Mouse (Mus musculus) spleen, adult 2 months (tissue): ENCODE measurements around the gene Dnah11. TPM values are rescaled to one million over a fixed set of nuclear protein-coding genes. Genes with fewer than 3 reads are reported as not detected.

ENCODE experiments used
- DNase-seq, 2 experiments: peaks; one replicate each; pipeline versions ENCODE4 v3.0.0 to v3.0.0-alpha.2; 2012 to 2021; ENCODE audit warnings: low spot score in 2 of 2, low read depth in 1 of 2
- H3K27ac ChIP-seq: fragments of 200-500 bp; 2 replicates; pipeline ENCODE4 v1.5.1; 2012; ENCODE audit warnings: low read length, inconsistent platforms; ENCODE audit not compliant: insufficient read depth
- H3K27me3 ChIP-seq: fragments of 200-500 bp; 2 replicates; pipeline ENCODE4 v1.6.1; 2012; ENCODE audit warnings: mild to moderate bottlenecking, moderate library complexity, low read length, inconsistent platforms; ENCODE audit not compliant: control insufficient read depth, insufficient read depth
- H3K36me3 ChIP-seq: fragments of 200-500 bp; 2 replicates; pipeline ENCODE4 v1.6.1; 2012; ENCODE audit warnings: mild to moderate bottlenecking, low read length, inconsistent platforms; ENCODE audit not compliant: control insufficient read depth, insufficient read depth
- H3K4me1 ChIP-seq: fragments of 200-500 bp; 2 replicates; pipeline ENCODE4 v1.6.1; 2011; ENCODE audit warnings: inconsistent platforms; ENCODE audit not compliant: control insufficient read depth, insufficient read depth, insufficient read length
- H3K4me3 ChIP-seq: fragments of 200-500 bp; 2 replicates; pipeline ENCODE4 v1.5.1; 2011; ENCODE audit warnings: mild to moderate bottlenecking, inconsistent platforms; ENCODE audit not compliant: insufficient read depth, insufficient read length; ENCODE audit errors: extremely low read depth
- CTCF ChIP-seq: fragments of 200-500 bp; IDR thresholded peaks from 2 replicates; pipeline ENCODE4 v1.5.1; 2011; ENCODE audit warnings: mild to moderate bottlenecking, inconsistent platforms; ENCODE audit not compliant: insufficient read depth, insufficient read length, insufficient replicate concordance; ENCODE audit errors: extremely low read depth
- POLR2A ChIP-seq: fragments of 200-500 bp; IDR thresholded peaks from 2 replicates; pipeline ENCODE4 v1.6.1; 2011; ENCODE audit warnings: low read depth, low read length, inconsistent platforms
- WGBS: fragments of 180-500 bp; shearing (Covaris S2); methylation state at CpG from one replicate; pipeline ENCODE4 v1.1.7; 2018; 5-methylcytosine and 5-hydroxymethylcytosine counted together
- polyA plus RNA-seq: library from polyadenylated mRNA; depleted of rRNA; stranded (reverse); fragments of >200 nt; gene quantifications from 2 replicates; pipeline ENCODE4 v1.2.3, GENCODE M21; 2012

Dnah11 gene
- polyA plus RNA-seq, 1 experiment: 0.01 TPM

- Histone ChIP-seq H3K4me3 (no peak overlapping the region), H3K4me1 (no peaks in the 10 kb centered on the region), H3K27ac (no peak overlapping the region), H3K36me3 (no peaks in the 10 kb centered on the region), H3K27me3 (no peaks in the 10 kb centered on the region)
- 20% methylated on average over 4 of the region's 4 CpGs for WGBS
- no peak for TF ChIP-seq CTCF
- no peak for TF ChIP-seq POLR2A
- no peak for DNase-seq
Observed at GRCm38 (mm10) chr12:118128116-118128515, 70.7 kb downstream of the Dnah11 start.

GRCm38 (mm10) chr12:118119668-118120067, 79.2 kb downstream of the Dnah11 start:
- WGBS: 97% methylated on average over 3 of the region's 3 CpGs
- TF ChIP-seq CTCF (no peak), POLR2A (no peak)
- no peaks in the 10 kb centered on the region for H3K4me1 ChIP-seq
- no peak for DNase-seq
- no peaks in the 10 kb centered on the region for H3K27me3 ChIP-seq
- no peaks in the 10 kb centered on the region for H3K36me3 ChIP-seq
- H3K4me3 ChIP-seq: no peak overlapping the region
- no peak overlapping the region for H3K27ac ChIP-seq

GRCm38 (mm10) chr12:118112599-118112998, 86.2 kb downstream of the Dnah11 start:
- 74% methylated on average over 8 of the region's 8 CpGs for WGBS
- H3K27me3 ChIP-seq: no peaks in the 10 kb centered on the region
- no peaks in the 10 kb centered on the region for H3K36me3 ChIP-seq
- no peak overlapping the region for H3K27ac ChIP-seq
- H3K4me1 ChIP-seq: no peaks in the 10 kb centered on the region
- no peak for DNase-seq
- H3K4me3 ChIP-seq: no peak overlapping the region
- TF ChIP-seq CTCF (no peak), POLR2A (no peak)

GRCm38 (mm10) chr12:118111896-118112295, 86.9 kb downstream of the Dnah11 start:
- Histone ChIP-seq H3K27me3 (no peaks in the 10 kb centered on the region), H3K4me1 (no peaks in the 10 kb centered on the region), H3K27ac (no peak overlapping the region), H3K36me3 (no peaks in the 10 kb centered on the region), H3K4me3 (no peak overlapping the region)
- DNase-seq: no peak
- no peak for TF ChIP-seq POLR2A
- TF ChIP-seq CTCF: no peak
- 30% methylated on average over 3 of the region's 3 CpGs for WGBS

- H3K27ac ChIP-seq: no peak overlapping the region
- H3K36me3 ChIP-seq: no peaks in the 10 kb centered on the region
- no peak for DNase-seq
- TF ChIP-seq POLR2A (no peak), CTCF (no peak)
- no peak overlapping the region for H3K4me3 ChIP-seq
- no peaks in the 10 kb centered on the region for H3K27me3 ChIP-seq
- WGBS: 88% methylated on average over 1 of the region's 1 CpGs
- no peaks in the 10 kb centered on the region for H3K4me1 ChIP-seq
Observed at GRCm38 (mm10) chr12:118107719-118108118, 91.1 kb downstream of the Dnah11 start.

- 90% methylated on average over 4 of the region's 4 CpGs for WGBS
- Histone ChIP-seq H3K4me3 (no peak overlapping the region), H3K27me3 (no peaks in the 10 kb centered on the region), H3K4me1 (no peaks in the 10 kb centered on the region), H3K36me3 (no peaks in the 10 kb centered on the region), H3K27ac (no peak overlapping the region)
- DNase-seq: no peak
- TF ChIP-seq POLR2A (no peak), CTCF (no peak)
Observed at GRCm38 (mm10) chr12:118104520-118104919, 94.3 kb downstream of the Dnah11 start.

- WGBS: 83% methylated on average over 5 of the region's 5 CpGs
- H3K4me1 ChIP-seq: no peaks in the 10 kb centered on the region
- no peak overlapping the region for H3K4me3 ChIP-seq
- H3K27ac ChIP-seq: no peak overlapping the region
- H3K27me3 ChIP-seq: no peaks in the 10 kb centered on the region
- no peak for DNase-seq
- TF ChIP-seq CTCF: no peak
- TF ChIP-seq POLR2A: no peak
- no peaks in the 10 kb centered on the region for H3K36me3 ChIP-seq
Observed at GRCm38 (mm10) chr12:118099694-118100093, 99.1 kb downstream of the Dnah11 start.
